Mouse (Mus musculus) layer of hippocampus, adult 9-10 months (tissue): ENCODE data around the gene Tk1.
A peak's percentile ranks its signal among the peaks of the same experiment; 100 is the strongest.
"Not testable (repeated sequence)": the region's sequence is repeated elsewhere in the genome, so short reads cannot be mapped to it uniquely, and the experiment has no call there.

Experiments
- DNase-seq: peaks from one replicate; pipeline ENCODE4 v3.0.0; 2022; ENCODE audit warnings: low spot score

Gene Tk1

DNA sequence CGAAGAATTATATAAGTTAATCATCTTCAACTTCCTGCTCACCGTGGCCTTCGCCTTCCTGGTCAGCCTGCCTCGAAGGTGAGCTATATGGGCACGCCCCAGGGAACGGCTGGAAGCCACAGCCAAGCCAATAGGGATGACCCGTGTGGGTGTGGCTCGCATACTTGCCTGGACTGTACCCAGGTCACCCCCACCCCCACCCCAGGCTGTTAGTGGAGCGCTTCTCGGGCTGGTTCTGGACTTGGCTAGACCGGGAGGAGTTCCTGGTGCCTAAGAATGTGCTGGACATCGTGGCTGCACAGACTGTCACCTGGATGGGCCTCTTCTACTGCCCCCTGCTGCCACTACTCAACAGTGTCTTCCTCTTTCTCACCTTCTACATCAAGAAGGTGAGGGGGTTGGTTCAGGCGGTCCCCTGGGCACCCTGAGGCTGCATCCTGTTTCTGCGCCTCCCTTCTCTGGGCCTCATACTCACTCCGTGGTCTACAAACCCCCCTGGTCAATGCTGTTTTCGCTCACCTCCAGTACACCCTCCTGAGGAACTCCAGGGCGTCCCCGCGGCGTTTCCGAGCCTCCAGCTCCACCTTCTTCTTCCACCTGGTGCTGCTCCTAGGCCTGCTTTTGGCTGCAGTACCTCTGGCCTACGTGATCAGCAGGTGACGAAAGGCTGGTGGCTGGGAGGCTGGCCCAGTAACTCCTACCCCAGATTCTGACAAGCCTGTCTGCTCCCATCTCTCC is 35.0 kb downstream of the Tk1 start:
- DNase-seq = no peak

- peak; percentile 51 for DNase-seq
Measured at GRCm38 (mm10) chr11:117790286-117790685, 35.6 kb downstream of the Tk1 start.

GRCm38 (mm10) chr11:117788481-117788880 is 37.4 kb downstream of the Tk1 start:
- not testable (repeated sequence) for DNase-seq

DNA sequence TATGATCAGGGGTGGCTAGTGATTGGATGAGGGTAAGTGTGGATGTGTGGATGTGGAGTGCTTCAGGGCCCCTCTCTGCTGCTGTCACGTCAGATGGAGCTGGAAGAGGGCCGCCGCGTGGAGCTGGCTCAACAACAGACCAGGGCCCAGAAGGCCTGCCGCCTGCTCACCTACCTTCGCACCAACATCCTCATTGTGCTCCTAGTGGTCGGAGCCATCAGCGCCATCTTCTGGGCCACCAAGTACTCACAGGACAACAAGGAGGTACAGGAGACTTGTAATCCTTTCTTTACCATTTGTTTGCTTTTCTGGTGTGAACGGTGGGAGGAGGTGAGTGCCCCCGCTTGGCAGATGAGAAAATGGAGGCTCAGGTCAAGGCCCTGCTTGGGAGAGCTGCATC is 39.6 kb downstream of the Tk1 start:
- peak; percentile 54 for DNase-seq

DNA sequence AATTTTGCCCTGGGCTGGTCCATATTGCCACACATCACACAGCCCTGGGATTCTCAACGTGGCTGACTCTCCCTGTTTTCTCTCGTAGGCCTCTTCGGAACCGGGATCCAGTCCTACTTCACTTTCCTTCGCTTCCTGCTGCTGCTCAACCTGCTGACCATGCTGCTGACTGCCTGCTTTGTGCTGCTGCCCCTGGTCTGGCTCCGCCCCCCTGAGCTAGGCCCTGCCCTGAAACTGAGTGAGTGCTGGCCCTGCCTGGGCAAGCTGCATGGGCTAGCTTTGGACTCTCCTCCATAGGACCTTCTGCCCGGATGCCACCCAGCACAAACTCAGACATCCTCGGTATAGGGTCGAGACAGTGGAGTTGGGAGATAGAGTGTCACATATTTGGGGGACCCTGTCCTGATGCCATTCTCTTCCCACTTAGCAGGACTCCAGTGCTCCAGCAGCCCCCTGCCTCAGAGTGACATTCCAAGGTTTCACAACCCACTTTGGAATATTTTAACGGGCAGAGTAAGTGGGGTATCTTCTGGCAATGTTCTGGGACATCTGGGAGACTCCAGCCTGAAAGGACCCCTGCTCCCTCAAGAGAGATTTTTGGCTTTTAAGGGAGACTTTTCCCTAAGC is 42.1 kb downstream of the Tk1 start:
- no peak for DNase-seq

DNA sequence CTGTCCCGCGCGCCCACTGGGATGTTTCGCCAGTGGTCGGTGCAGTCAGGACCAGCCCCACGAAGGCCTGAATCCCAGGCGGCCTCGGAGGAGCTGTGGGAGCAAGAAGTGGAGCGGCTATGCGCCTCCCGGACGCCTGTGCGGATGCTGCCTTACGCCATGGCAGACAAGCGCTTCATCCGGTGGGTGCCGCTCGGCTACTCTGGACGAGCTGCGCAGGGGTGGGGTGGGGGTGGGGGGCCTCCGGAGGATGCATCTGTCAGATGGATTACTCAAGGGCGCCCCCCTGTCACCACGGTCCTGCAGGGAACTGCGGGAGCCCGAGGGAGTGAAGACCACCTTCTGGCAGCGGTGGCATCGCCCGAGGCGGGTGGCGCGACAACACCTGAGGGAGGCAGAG is 42.8 kb downstream of the Tk1 start:
- no peak for DNase-seq

- DNase-seq = no peak
Measured at GRCm38 (mm10) chr11:117782705-117783034, 43.2 kb downstream of the Tk1 start.

DNA sequence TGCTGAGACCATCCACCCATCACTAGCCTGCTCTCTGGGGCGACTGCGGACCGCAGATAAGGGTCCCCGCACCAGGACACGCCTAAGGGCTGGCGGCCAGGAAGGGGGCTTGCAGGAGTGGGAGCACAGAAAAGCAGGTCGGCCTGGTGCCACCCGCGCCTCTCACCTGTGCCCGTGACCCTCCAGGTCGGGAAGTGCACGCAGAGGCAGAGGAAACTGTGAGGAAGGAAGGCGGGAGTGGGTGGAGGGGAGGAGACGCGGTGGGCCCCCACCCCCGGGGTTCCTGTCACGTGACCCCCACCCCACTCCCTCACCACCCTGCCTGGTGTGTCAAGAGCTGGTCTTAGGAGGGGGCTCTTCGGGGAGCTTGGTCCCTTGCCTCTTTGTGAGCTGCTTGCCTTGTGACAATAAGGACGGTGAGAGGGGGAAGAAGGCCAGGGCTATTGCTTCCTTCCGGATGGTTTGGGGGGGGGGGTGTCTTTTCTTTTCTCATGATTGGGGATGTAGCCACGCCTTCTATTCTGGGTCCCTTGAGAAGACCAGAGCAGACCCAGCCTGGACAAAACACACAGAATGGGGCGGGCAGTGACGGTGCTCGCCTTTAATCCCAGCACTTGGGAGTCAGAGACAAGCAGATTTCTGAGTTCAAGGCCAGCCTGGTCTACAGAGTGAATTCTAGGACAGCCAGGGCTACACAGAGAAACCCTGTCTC is 43.7 kb downstream of the Tk1 start, which contains the start of the genes Tmc8 and Tmc6:
Gene Tmc8, plus strand, starts transcription at position 84 of the 712 bp plus-strand sequence.
Gene Tmc6, minus strand, starts transcription at position 206 of the 712 bp plus-strand sequence.
- DNase-seq = no peak

DNA sequence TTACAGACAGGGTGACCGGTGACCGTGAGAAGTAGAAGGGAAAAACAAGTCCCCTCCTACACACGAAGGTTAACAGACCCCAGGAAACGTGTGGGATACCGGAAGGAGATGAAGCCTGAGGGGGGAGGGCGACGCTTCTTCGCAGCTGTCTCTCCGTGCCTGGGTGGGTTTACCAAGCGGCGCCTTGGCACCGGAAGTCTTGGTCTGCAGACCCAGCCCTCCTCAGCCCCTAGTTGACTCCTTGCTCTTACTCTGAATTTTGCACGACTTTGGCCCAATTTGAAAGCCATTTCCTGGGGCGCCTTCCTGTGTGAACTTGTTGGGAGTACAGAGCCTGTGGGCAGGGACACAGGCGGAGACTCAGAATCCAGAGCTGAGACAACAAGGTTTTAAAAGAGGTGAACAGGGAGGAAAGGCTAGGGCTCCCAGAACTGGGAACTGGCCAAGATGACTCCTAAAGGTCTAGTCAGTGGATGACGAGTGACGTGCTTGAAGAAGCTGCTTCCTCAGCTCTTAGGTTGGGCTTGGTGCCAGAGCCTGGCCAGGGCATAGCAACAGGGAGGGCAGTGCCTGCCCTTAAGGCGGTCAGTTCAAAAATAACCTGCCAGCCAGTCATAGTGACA is 44.6 kb downstream of the Tk1 start:
- no peak for DNase-seq

GRCm38 (mm10) chr11:117780582-117781111 is 45.2 kb downstream of the Tk1 start:
- DNase-seq = no peak

DNA sequence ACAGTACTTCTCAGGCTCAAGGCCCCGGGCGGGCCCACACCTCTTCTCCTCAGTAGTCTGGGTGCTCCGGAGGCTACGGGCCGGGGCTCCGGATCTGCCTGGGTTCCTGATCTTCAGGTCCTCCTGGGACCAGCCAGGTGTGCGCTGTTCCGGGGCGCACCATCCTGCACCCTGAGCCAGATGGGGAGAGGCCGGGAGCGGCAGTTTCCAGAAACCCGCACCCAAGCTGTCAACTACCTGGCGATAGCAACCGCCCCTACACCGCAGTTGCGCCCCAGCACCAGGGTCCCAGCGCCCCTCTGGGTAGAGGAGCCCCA is 45.7 kb downstream of the Tk1 start:
- DNase-seq = no peak

DNA sequence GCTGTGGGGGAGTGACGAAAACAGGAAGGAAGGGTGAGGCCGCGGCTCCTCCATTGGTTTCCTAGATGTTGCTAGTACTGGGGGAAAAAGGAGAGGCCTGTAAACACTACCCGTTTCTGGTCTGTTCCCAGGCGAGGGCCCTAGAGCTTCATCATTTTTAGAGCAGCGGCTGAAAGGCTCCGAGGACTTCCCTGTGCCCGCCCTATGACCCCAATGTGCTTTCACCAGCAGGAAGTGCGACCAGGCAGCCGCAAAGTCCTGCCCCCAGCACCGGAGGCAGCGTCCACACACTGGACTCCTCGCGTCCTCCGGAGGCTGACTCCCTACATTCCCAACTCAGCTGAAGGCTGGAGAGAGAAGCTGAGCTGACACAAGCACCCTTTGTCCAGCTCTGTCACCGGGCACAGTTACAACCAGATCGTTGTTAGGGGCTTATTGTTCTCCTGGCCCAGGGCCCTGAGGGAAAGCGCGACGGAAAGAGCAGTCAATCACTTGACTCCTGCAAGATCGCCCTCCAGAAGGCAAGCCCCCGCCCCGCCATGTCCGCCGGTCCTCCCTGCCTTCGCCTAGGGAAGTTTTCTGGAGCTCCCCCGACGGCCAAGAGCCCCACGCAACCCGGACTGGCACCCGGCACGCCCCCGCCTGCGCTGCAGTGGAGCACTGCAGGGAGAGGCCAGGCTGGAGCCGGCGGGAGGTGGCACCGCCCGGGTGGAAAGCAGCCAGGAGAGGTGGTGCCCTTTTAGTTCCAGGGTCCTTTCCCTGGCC is 46.3 kb downstream of the Tk1 start:
- DNase-seq = no peak

DNA sequence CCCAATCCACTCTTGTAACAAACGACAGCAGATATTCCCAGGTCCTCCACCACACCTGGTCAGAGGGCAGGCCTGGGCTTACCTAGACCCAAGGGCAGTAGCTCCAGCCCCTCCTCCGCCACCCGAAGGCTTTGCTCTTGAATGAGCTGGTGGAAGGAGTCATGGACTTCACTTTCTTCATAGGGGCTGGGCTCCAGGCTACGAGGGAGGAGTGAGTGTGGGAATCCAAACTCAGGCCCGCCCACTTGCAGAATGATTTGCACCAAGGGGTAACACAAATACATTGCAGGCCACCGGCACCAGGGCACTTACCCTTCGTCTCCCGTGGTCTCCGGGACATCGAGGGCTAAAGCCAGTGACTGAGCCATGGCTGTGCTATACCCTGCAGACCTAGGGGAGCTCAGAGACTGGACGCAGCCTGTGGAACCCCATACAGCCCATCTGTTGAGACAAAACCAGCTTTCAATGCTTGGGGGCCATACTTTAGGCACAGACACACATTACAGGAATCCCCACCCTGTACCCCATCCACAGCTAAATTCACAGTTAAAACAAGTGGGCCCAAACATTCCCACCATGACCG is 47.0 kb downstream of the Tk1 start:
- no peak for DNase-seq

GRCm38 (mm10) chr11:117778031-117778430 is 47.9 kb downstream of the Tk1 start:
- DNase-seq = no peak

DNA sequence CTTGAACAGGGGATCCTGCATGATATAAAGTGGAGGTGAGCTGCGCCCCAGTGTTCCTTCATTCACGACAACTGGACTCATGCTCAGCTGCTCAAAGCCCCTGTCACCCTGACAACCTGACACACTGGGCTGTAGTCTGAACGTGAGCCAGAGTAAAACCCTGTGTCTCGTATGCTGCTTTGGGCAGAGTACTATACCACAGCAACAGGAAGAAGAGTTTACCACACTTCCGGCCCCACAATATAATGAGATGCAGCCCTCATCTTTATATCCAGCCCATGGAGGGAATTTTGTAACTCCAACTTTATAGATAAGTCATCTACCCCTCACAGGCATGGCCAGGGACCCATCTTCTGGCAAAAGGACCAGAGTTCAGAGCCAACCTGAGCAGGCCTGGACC is 48.8 kb downstream of the Tk1 start:
- no peak for DNase-seq

GRCm38 (mm10) chr11:117776085-117776792 is 49.7 kb downstream of the Tk1 start:
- DNase-seq = no peak

DNA sequence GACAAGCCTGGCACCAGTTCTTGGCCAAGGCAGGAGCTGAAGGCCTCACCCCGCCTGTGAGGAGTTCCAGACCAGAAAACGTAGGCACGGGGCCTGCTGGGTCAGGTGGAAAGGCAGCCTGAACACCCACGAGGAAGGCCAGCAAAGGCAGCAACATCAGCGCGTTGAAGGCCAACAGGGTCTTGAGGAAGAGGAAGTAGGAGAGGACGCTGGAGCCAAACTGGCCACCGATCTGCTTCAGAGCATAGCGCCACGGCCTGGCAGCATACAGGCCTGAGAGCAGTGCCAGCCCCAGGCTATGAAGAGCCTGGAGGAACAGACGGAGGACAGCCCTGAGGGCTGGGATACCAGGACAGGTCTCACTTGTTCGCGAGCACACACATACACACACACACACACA is 50.4 kb downstream of the Tk1 start:
- DNase-seq = no peak

GRCm38 (mm10) chr11:117774925-117775324 is 51.0 kb downstream of the Tk1 start:
- no peak for DNase-seq

GRCm38 (mm10) chr11:117772352-117772751 is 53.5 kb downstream of the Tk1 start:
- DNase-seq = no peak

DNA sequence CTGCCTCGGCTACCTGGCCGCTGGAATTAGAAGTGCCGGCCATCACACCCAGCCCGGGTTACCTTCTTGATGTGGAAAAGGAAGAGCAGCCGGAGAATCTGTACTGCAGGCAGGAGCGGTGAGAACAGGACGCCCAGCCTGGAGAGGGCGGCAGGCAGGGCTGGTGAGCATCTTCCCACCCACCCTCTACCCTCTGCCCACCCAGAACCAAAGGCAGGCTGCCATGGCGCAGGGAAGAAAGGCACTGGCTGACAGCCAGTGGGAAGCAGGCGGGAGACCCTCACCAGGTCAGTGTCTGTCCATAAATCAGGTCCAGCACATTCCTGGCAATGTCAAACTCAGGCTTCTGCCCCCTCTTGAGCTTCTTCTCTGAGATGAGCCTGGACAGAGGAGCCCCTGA is 55.5 kb downstream of the Tk1 start:
- DNase-seq = no peak

GRCm38 (mm10) chr11:117769683-117770047 is 56.2 kb downstream of the Tk1 start:
- no peak for DNase-seq
